Mouse (Mus musculus) myocyte (in vitro differentiated cells): ENCODE measurements around the gene Slc36a2.

Experiments
- E2F4 ChIP-seq: IDR thresholded peaks from one replicate; pipeline ENCODE4 v1.6.1; 2011; ENCODE audit warnings: mild to moderate bottlenecking, control low read depth, moderate library complexity; ENCODE audit not compliant: insufficient read depth
- MAX ChIP-seq: IDR thresholded peaks from one replicate; pipeline ENCODE4 v1.6.1; 2011; ENCODE audit warnings: low read depth, mild to moderate bottlenecking, control low read depth
- POLR2A ChIP-seq: IDR thresholded peaks from one replicate; pipeline ENCODE4 v1.6.1; 2011; ENCODE audit warnings: low read depth, mild to moderate bottlenecking, control low read depth, moderate library complexity; ENCODE audit not compliant: insufficient read length
- USF1 ChIP-seq: IDR thresholded peaks from one replicate; pipeline ENCODE4 v1.6.1; 2011; ENCODE audit warnings: low read depth, mild to moderate bottlenecking, control low read depth, moderate library complexity

GRCm38 (mm10) chr11:55208001-55208690 is 23.3 kb upstream of the Slc36a2 start:
- TF ChIP-seq POLR2A, result no peak
- no peak for TF ChIP-seq USF1
- no peak for TF ChIP-seq MAX
- TF ChIP-seq E2F4, result no peak
